Mouse (Mus musculus) ovary, postnatal 36 days (tissue): ENCODE data around the gene Cnn1.
A peak's percentile ranks its signal among the peaks of the same experiment; 100 is the strongest.
"Not testable (repeated sequence)": the region's sequence is repeated elsewhere in the genome, so short reads cannot be mapped to it uniquely, and the experiment has no call there.

Source experiments
- DNase-seq: peaks from one replicate; pipeline ENCODE4 v3.0.0; 2022; ENCODE audit warnings: low spot score, mixed read lengths

The Cnn1 gene

DNA sequence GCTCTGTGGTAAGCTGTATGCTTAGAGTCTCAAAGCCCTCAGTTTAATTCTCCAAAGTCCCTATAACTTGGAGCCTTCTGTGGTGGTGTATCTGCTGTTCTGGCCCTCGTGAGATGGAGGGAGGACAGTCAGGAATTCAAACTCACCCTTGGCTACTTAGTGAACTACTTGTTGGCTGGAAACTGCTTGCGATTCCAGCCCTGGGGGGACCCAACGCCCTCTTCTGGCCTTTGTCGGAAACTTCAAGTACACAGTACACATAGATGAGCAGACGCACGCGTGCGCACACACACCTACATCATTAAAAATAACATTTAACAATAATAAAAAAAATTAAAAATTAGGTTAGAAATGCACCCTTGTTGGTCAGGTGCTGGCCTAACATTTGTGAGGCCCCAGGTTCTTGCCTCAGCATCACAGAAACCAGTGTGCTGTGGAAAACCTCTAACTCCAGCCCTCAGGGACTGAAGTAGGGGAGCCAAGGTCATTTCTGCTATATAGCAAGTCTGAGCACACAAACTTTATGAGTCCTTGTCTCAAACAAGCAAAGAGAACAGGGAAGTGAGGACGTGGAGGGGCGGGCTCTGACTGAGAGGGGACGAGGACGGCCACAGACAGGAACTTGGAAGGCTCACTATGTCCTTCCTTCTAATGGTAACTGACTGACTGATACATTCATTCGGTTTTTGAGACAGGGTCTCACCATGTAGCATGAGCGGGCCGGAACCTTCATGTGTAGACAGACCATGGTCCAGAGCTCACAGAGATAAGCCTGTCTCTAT, 26.4 kb downstream of the Cnn1 start:
- no peak for DNase-seq

DNA sequence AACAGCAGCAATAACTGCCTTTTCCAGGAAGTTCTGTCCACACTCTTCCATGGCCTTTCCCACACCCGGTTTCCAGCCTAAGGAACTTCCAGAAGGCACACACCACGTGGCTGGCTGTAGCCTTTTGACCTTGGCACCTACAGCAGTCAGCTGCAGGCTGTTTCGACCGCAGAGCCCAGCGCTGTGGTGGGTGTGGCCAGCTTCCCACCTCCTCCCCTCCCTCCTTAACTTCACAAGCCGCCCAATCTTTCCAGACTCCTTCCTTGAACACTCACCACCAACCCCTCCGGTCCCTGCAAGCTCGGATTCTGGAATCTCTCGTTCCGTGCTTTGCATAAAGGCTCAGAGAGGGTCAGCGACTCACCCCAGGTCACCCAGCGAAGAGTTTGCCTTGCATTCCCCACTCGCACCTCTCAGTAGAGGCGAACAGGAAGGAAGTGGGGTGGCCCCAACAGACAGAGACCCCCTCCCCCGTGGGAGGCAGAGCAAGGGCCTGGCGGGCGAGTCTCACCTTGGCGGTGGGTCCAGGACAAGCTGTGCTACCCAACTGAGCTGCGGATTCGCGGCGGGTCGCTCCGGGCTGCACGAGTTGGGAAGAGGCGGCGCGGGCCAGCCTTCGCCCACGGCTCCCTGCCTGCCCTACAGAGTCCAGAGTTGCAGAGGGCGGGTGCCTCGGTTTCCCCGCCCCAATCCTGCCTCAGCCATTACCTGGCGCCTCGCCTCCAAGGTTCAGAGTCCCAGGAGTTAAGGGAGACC, 32.4 kb downstream of the Cnn1 start:
- DNase-seq, result peak; percentile 43

DNA sequence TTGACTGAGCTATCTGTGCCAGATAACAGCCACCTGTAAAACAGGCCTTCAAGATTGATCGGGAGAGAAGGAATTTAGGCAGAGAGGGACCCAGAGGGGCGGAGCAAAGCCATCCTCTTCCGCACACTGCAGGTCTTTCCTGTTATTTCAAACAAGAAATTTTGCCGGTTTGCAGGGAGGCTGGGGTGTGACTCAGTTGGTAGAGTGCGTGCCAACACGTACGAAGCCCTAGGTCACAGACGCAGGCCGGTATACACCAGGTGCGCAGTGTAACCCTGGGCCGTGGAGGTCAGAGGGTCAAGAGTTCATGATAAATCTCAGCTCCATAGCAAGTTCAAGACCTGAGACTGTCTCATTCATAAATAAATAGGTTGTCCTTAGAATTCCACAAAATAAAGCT, 33.2 kb downstream of the Cnn1 start:
- no peak for DNase-seq

DNA sequence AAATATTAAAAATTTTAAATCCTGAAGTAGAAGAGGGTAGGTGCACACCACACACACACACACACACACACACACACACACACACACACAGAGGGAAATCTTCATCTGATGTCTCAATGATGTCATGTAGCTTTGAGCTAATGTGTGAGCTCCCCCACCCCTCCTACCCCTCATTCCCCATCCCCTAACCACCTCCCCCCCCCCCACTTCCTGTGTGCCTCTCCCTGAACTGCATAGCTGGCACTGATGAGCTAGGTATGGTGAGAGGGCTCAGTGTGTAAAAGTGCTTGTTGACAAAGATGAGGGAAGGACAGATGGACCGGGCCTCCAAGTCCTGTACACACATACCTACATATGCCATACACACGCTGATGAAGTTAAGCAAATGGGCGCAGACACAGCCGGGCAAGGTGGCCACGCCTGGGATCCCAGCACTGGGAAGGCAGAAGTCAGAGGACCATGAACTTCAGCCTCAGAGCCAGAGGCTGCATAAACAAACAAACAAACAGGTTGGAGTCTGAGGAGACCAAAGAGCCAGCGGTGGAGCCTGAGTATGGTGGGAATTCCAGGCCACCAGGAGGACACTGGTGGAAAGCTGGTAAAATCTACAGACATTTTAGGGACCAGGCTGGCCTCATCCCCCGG, 35.4 kb downstream of the Cnn1 start:
- no peak for DNase-seq

DNA sequence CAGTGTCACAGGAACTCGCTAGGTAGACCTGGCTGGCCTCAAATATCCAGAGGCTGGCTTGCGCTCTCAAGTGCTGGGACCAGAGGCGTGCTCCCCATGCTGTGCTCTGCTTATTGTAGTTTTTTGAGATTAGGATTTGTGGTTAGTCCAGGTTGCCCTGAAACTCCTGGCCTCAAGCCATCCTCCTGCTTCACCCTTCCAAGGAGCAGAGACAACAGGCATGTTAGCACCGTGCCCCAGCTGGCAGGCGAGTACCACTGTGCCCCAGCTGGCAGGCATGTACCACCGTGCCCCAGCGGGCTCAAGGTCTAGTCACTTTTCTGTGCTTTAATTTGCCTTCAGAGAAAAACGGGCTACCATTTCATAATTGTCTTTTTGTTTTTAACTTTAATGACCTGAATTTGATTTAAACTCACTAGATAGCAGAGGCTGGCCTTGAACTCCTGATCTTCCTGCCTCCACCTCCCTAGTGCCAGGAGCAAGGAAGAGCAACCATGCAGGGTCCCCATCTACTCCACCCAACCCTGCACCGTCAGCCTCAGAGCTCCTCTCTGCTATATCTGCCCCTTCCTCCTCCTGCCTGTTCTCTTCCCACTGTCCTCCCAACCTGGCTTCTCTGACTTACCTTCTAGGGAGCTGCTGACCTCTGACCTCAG, 36.1 kb downstream of the Cnn1 start:
- DNase-seq, result peak; percentile 33

DNA sequence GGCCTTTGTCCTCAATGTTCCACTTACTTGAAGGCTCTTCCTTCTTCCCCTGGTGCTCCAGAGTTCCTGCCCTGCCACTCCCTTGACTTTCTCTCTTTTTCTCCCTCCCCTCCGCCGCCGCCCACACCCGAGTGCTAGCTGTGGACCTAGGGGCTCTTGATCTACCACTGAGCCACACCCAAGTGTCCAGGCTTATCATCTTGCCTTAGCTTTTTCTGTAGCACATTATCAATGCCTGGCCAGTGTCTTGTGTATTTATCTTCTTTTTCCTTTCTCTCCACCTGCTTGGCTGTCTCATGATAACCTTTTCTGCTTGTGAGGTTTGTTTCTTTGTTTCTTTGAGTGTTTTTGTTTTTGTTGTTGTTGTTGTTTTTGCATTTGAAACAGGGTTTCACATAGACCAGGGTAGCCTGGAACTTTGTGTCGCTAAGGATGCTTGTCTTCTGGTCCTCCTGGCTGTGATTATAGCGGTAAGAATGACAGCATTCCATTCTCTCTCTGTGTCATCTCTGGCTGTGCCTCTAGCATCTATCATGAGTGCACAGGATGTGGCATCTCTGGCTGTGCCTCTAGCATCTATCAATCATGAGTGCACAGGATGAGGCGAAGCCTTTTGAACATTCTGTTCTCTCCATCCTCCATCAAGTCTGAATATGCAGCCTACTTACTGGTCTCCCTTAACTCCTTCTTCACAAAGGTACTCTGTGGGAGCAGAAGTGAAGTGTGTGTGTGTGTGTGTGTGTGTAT, 36.8 kb downstream of the Cnn1 start, which contains the start of gene Acp5:
Acp5 (minus strand) TSS at position 68 of the 747 bp plus-strand sequence.
- DNase-seq, result no peak

DNA sequence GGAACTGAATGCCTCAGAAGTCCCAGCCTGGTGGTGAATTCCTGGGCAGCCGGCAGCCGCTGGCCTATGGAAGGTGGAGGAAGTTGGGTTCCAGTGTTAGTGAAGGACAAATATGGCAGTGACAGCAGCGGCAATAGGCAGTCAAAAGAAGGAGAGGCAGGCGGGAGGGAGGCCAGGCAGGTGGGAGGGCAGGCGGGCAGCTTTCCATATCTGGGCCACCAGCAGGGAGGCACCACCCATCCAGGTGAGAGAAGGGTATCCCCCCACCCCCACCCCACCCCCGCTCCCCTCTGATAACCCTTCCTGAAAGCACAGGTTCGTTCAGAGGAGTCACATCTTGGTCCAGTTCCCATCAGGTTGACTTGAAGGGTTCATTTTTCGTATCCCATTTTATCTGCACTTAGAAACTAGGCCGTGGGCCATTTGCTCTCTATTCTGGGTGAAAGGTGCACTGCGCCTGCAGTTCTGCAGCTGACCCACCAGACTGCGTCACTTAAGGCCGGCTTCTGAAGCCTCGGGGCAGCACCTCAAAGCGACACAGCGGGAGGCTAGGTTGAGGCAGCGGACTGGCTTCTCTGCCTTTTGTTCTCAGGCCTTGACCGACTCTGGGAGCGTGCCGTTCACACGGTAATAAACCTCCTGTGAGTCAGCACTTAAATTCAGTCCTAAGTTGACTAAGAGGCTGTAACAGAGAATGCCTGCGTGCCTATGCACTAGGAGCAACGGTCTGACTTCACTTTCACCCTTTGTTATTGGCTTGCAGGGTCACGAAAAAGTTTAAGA, 37.9 kb downstream of the Cnn1 start:
- no peak for DNase-seq

DNA sequence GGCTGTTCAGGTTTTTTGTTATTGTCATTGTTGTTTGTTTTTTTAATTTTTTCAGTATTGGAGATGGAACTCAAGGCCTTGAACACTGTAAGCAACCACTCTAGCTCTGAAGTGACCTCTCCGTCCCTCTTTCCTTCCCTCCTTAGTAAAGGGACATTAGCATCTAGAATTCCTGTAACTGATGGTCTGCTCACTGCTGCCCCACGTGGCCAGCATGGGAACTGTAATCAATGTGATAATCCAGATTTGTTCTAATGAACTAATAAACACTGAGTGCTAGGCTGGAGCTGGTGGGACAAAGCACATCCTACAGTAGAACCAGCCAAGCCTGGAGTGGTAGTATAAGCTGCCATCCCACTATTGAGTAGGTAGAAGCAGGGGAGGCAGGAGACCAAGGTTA, 39.5 kb downstream of the Cnn1 start:
- DNase-seq, result no peak

DNA sequence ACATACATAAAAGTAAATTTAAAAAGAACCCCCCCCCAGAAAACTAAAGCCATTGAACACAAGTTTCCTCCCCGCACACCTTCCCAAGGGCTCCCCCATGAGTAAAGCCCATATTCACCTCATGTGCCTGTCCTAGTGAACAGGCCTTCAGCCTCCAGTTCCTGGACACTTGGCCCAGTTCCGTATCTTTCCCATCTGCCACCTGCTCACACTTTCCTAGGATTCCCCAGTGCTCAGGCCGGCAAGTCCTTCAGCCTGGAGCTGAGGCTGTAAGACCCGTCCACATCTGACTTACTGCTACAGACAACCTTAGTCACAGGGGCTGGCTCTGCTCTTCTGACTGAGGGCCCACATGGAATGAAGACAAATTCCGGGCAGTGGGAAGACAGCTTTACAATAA, 40.7 kb downstream of the Cnn1 start:
- DNase-seq, result no peak

DNA sequence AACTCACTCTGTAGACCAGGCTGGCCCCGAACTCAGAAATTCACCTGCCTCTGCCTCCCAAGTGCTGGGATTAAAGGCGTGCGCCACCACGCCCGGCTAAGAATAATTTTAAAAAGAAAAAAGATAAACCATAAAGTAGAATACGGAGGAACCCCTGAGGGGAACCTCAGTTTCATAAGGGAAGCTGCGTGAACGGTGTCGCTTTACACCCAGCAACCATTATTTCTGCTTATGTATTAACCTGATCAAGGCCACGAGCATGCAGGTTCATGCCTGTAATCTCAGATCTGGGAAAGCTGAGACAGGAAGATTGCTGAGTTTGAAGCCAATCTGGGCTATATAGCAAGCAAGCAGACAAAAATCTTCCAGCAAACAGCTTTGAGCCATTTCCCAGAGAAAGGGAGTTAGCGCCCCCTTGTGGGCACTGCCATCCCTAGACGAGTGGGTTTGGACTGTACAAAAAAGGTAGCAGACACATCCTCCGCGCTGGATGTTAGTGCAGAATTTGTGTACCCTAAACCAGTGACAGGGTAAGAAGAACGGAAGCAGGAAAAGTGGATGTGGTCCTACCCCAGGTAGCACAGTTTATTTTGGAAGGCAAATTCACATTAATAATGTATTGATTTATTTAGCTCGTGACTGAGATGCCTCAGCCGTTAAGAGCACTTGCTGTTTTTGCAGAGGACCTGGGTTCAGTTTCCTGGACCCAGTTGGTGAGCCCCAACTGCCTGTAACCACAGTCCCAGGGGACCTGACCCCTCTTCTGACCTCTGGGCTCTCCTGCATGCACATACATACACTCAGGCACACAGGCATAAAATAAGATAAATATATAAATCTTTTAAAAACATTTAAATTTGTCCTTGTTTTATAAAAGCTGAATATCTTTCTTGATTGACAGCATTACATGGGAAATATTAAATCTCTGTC, 44.4 kb downstream of the Cnn1 start:
- peak; percentile 83 for DNase-seq

DNA sequence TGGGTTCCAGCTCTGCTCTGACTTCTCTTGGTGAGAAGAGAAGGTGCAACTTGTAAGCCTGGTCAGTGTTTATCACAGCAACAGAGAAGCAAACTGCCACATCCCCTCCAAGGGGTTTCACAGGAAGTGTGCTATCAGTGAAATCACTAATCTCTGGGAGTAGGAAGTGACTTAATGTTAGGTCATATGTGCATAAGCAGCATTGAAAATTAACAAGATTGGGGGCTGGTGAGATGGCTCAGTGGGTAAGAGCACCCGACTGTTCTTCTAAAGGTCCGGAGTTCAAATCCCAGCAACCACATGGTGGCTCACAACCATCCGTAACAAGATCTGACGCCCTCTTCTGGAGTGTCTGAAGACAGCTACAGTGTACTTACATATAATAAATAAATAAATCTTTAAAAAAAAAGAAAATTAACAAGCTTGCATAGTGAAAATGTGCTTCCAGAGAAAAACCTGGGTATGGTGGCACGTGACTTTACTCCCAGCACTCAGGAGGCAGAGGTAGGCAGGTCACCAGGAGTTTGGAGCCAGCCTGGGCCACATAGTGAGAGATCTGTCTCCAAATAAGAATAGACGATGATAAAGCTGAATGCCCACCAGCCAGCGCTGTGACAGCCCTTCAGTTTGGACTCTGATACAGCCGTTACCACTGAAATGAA, 45.4 kb downstream of the Cnn1 start:
- DNase-seq, result no peak

DNA sequence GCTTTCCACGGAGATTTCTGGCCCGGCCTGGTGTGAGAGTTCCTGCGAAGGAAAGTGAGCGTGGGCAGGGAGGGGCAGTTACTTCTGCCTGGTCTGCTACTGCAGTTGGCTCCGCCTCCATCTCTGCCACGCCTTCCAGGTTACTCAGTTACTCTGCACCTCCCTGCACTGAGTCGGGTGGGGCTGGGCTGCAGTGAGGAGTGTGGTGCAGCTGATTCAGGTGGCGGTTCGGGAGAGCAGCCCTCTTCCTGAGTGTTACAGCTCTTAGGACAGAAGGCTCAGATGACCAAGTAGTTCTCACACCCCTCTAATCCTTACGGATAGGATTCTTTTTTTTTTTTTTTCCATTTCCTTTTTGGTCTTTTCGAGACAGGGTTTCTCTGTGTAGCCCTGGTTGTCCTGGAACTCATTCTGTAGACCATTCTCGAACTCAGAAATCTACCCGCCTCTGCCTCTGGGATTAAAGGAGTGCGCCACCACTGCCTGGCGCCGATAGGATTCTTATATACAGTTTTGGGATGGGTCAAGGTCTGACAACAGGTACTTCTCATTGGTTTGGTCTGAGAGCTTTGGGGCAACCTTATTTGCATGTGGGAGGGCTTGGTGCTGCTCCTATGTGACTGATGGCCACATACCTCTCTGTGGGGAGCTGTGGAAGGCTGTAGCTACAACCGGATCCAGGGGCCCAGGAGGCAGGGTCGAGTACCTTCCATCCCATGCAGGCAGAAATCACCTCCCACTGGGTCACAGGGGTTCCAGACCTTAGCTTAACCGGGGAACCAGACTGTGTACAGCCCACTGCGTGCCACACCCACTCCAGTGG, 50.6 kb downstream of the Cnn1 start:
- no peak for DNase-seq

DNA sequence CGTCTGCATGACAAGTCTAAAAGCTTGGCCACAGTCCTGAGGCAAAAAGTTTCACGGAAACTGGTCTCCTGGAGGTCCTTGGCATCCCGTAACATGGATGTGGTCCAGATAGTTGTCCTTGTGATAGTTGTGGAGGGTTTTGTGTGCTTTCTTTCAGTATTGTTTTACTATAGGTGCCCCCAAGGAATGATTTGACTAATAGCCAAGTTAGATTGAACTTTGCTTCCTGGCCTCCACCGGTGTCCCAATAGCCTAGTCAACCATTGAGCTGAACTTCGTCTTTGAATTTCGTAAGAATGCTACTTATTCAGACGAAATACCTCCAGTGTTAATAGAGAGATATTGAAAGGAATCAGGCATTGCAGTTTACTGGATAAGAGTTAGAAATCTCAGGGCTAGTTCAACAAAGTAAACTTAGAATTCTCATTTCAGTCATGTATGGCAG, 51.3 kb downstream of the Cnn1 start:
- not testable (repeated sequence) for DNase-seq

DNA sequence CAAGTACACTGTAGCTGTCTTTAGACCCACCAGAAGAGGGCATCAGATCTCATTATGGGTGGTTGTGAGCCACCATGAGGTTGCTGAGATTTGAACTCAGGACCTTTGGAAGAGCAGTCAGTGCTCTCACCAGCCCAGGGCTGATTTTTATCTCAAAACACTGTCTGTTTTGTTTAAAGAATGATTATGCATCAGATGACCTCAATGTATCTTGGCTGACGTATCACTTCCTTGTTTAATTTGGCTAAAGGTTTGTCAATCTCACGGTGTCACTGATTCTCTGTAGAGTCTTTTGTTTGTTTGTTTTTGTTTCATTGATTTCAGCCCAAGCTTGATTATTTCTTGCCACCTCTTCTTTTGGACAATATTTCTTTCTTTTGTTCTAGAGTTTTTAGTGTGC, 51.9 kb downstream of the Cnn1 start:
- DNase-seq, result no peak

DNA sequence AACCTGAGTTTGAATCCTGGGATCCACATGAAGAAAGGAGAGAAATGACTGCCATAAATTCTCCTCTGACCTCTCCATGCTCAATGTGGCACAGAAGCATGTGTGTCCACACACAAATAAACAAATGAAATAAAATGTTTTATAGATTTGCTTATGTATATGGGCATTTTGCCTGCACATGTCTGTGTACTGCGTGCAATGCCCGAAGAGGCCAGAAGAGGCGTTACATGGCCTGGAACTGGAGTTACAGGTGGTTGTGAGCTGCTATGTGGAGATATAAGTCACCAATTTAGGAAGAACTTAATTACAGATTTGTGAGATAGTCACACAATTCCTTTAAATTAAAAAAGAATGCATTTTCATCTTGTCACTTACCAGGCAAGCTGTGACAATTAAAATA, 54.8 kb downstream of the Cnn1 start:
- DNase-seq, result no peak

DNA sequence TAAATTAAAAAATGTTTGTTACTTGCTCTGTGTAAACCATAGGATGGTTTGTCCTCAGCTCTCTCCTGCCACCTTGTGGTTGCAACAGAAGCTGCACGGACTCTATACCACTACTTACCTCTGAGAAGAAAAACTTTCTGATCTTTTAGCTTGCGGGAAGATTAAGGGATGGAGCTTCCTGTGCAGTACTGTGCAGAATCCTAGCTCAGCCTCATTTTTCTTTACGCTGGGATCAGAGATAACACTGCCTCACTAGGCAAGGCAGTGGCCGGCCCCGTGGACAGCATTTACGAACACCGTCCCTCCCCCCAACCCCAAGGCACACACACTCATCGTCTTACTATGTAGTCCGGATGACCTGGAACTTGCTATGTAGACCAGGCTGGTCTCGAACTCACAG, 56.6 kb downstream of the Cnn1 start:
- peak; percentile 32 for DNase-seq

DNA sequence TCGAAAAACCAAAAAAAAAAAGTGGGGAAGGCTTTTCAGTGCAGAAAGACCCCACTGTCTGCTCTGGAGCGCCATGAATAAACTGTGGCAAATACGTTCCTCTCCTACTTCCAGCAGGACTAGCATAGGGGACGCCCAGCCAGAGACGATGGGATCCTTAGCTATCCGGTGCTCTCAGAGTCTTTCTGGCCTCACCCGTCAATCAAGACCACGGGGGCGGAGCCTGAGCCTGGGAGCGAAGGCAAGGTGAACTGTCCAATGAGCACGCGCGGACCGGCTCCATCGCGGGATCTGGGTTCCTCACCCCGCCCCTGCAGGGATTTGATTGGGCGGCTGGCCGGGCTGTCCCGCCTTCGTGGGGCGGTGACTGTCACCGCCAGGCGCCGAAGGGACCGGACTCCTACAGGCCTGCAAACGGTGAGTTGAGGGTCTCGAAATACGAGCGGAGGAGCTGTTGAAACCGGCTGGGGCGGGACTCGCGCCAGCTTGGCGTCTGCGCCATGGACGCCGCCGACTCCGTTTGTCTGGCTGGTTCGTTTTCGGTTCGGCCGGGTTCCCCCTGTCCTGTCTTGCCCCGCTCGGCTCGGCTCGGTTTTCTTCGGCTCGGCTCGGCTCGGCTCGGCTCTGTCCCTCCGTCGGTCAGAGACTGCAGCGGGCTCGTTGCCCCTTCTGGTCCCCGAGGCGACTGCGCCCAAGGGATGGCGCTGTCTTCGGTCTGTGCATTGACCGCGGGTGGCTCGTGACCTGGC, 57.7 kb downstream of the Cnn1 start, which contains the start of gene Pigyl:
Pigyl (plus strand) TSS at position 350 of the 749 bp plus-strand sequence.
- DNase-seq, result peak; percentile 98
